7 mouse cellular contexts compared by ENCODE assay signal in genomic region chr7:19561431-19561764, GRCm38 (mm10). TPM values are rescaled to one million over a fixed set of nuclear protein-coding genes. Genes with fewer than 3 reads are reported as not detected.
A peak's percentile ranks its signal among the peaks of the same experiment; 100 is the strongest.
DNase-seq lines count a peak whose midpoint lies in the region; ATAC-seq and TF ChIP-seq lines count a peak whose summit lies in the region.

No protein-coding gene starts in this region.

- TF ChIP-seq POLR2A in small intestine, adult 2 months (IDR thresholded peaks at IDR 0.05; ENCODE audit: low read depth, low read length) = no peak

- peaks cover 36% of the 10 kb centered on the region for H3K4me1 ChIP-seq in lung, embryonic 16.5 days (replicated peaks; ENCODE audit: control insufficient read depth, insufficient read depth, low read length)
- H3K4me1 ChIP-seq in forebrain, embryonic 10.5 days = peaks cover 51% of the 10 kb centered on the region
- H3K4me1 ChIP-seq in small intestine, adult 2 months (ENCODE audit: control insufficient read depth, insufficient read depth, insufficient read length, low read length) = peaks cover 41% of the 10 kb centered on the region

- peak overlapping the region; percentile 96 for H3K4me3 ChIP-seq in lung, embryonic 16.5 days (ENCODE audit: low read length)
- H3K4me3 ChIP-seq in forebrain, embryonic 10.5 days = peak overlapping the region; percentile 100
- peak overlapping the region; percentile 91 for H3K4me3 ChIP-seq in small intestine, adult 2 months (ENCODE audit: low read depth, low read length)

- no peak for DNase-seq in lung, postnatal 14 days
- no peak for DNase-seq in forebrain, embryonic 10.5 days (ENCODE audit: extremely low spot score, low spot score)
- peak; percentile 44 to 58 for DNase-seq in kidney, postnatal 25 days
- no peak for DNase-seq in cerebellum, adult 18-20 months
- no peak for DNase-seq in thymus, postnatal 25 days

- peak; percentile 5; the same call in 1 of the 2 replicates for ATAC-seq in lung, embryonic 16.5 days (ENCODE audit: low read depth)

- H3K4me2 ChIP-seq in lung, embryonic 16.5 days (ENCODE audit: low read depth, low read length) = peak overlapping the region; percentile 72

- peak overlapping the region; percentile 88 for H3K27ac ChIP-seq in lung, embryonic 16.5 days (ENCODE audit: low read length)
- peak overlapping the region; percentile 95 for H3K27ac ChIP-seq in forebrain, embryonic 10.5 days
- peak overlapping the region; percentile 95 for H3K27ac ChIP-seq in small intestine, adult 2 months (ENCODE audit: insufficient read depth, low read depth, low read length)

- H3K9ac ChIP-seq in lung, embryonic 16.5 days (ENCODE audit: low read length) = peak overlapping the region; percentile 95

- no peak for TF ChIP-seq CTCF in small intestine, adult 2 months (IDR thresholded peaks at IDR 0.05; ENCODE audit: extremely low read depth, insufficient read length, insufficient replicate concordance, low read depth, low read length)

- H3K27me3 ChIP-seq in lung, embryonic 16.5 days (ENCODE audit: control insufficient read depth, insufficient read depth, low read depth, low read length) = no peaks in the 10 kb centered on the region
- H3K27me3 ChIP-seq in forebrain, embryonic 10.5 days (ENCODE audit: poor library complexity, severe bottlenecking) = no peaks in the 10 kb centered on the region
- H3K27me3 ChIP-seq in small intestine, adult 2 months (ENCODE audit: control insufficient read depth, insufficient read depth, low read length) = no peaks in the 10 kb centered on the region

- H3K36me3 ChIP-seq in lung, embryonic 16.5 days (ENCODE audit: control insufficient read depth, insufficient read depth, low read length) = peaks cover 13% of the 10 kb centered on the region
- peaks cover 55% of the 10 kb centered on the region for H3K36me3 ChIP-seq in forebrain, embryonic 10.5 days (replicated peaks)
- peaks cover 12% of the 10 kb centered on the region for H3K36me3 ChIP-seq in small intestine, adult 2 months (ENCODE audit: control insufficient read depth, insufficient read depth, low read length)

- 0% methylated on average over 11 of the region's 11 CpGs for WGBS in lung, embryonic 16.5 days
- WGBS in forebrain, embryonic 10.5 days = 2% methylated on average over 11 of the region's 11 CpGs
- under 1% methylated on average over 11 of the region's 11 CpGs for WGBS in small intestine, adult 2 months

- H3K9me3 ChIP-seq in lung, embryonic 16.5 days (ENCODE audit: control insufficient read depth, low read length) = no peaks in the 10 kb centered on the region; the same call in 1 of the 2 replicates
- H3K9me3 ChIP-seq in forebrain, embryonic 10.5 days = peaks cover 9% of the 10 kb centered on the region

RNA-seq across cellular contexts. Expression of gene Ppp1r37, which starts 1.5 kb away (rescaled TPM):
- polyA plus RNA-seq in lung, embryonic 16.5 days (2015; fragmentation: Nextera tagmentation; extraction: Ambion mirVana) = 18.3 and 21.4 TPM in 2 replicates
- 20.2 and 22.2 TPM in 2 replicates for polyA plus RNA-seq in forebrain, embryonic 10.5 days (2016; fragmentation: Nextera tagmentation; extraction: Ambion mirVana)
- polyA plus RNA-seq in small intestine, adult 2 months (2012; rRNA removed) = 57.9 and 115 TPM in 2 replicates

RNA-seq across cellular contexts. Expression of gene Zfp296, which starts 15.7 kb away (rescaled TPM):
- polyA plus RNA-seq in lung, embryonic 16.5 days (2015; fragmentation: Nextera tagmentation; extraction: Ambion mirVana) = 0.40 and 0.57 TPM in 2 replicates
- polyA plus RNA-seq in forebrain, embryonic 10.5 days (2016; fragmentation: Nextera tagmentation; extraction: Ambion mirVana) = 0.30 and 0.47 TPM in 2 replicates
- 3.0 and 3.7 TPM in 2 replicates for polyA plus RNA-seq in small intestine, adult 2 months (2012; rRNA removed)

RNA-seq across cellular contexts. Expression of gene Gemin7, which starts 16.0 kb away (rescaled TPM):
- polyA plus RNA-seq in lung, embryonic 16.5 days (2015; fragmentation: Nextera tagmentation; extraction: Ambion mirVana) = 156 and 170 TPM in 2 replicates
- 180 and 186 TPM in 2 replicates for polyA plus RNA-seq in forebrain, embryonic 10.5 days (2016; fragmentation: Nextera tagmentation; extraction: Ambion mirVana)
- polyA plus RNA-seq in small intestine, adult 2 months (2012; rRNA removed) = 85.5 and 146 TPM in 2 replicates

RNA-seq across cellular contexts. Expression of gene Clasrp, which starts 42.9 kb away (rescaled TPM):
- polyA plus RNA-seq in lung, embryonic 16.5 days (2015; fragmentation: Nextera tagmentation; extraction: Ambion mirVana) = 41.4 and 43.5 TPM in 2 replicates
- 53.6 and 54.0 TPM in 2 replicates for polyA plus RNA-seq in forebrain, embryonic 10.5 days (2016; fragmentation: Nextera tagmentation; extraction: Ambion mirVana)
- polyA plus RNA-seq in small intestine, adult 2 months (2012; rRNA removed) = 91.6 and 184 TPM in 2 replicates

RNA-seq across cellular contexts. Expression of gene Nkpd1, which starts 43.8 kb away (rescaled TPM):
- 0.16 TPM in 1 of 2 replicates, not detected in the other for polyA plus RNA-seq in lung, embryonic 16.5 days (2015; fragmentation: Nextera tagmentation; extraction: Ambion mirVana)
- 0.06 and 0.12 TPM in 2 replicates for polyA plus RNA-seq in forebrain, embryonic 10.5 days (2016; fragmentation: Nextera tagmentation; extraction: Ambion mirVana)
- 0.23 and 0.43 TPM in 2 replicates for polyA plus RNA-seq in small intestine, adult 2 months (2012; rRNA removed)

Comparison
In these comparisons a context has a peak if more than half of its experiments do, and no peak if none do; other contexts are left out.
1. DNase-seq: peak in kidney, postnatal 25 days (2 of 2); none in lung, postnatal 14 days (single experiment), forebrain, embryonic 10.5 days (single experiment), cerebellum, adult 18-20 months (0 of 2) and thymus, postnatal 25 days (single experiment).
2. Peak in every context shown above with its lines, with median percentiles within 50 percentile points of each other: H3K27ac ChIP-seq and H3K4me3 ChIP-seq.